In genomic region chr6:90787036-90787435, GRCm38 (mm10) we compare ENCODE assay signal across 8 mouse cellular contexts.
DNase-seq lines count a peak whose midpoint lies in the region; ATAC-seq and TF ChIP-seq lines count a peak whose summit lies in the region.

No protein-coding gene starts in this region.

- no peaks in the 10 kb centered on the region; the same call in 1 of the 2 replicates for H3K4me1 ChIP-seq in bone marrow, adult 2 months (ENCODE audit: control insufficient read depth, insufficient read depth, low read length)
- peaks cover 43% of the 10 kb centered on the region for H3K4me1 ChIP-seq in hindbrain, embryonic 16.5 days (ENCODE audit: control insufficient read depth, insufficient read depth, low read depth, low read length)
- H3K4me1 ChIP-seq in neural tube, embryonic 13.5 days (replicated peaks), result peaks cover 48% of the 10 kb centered on the region

- no peak for TF ChIP-seq POLR2A in bone marrow, adult 2 months (IDR thresholded peaks at IDR 0.05; ENCODE audit: borderline replicate concordance, control insufficient read depth, low read depth, low read length)

- no peak overlapping the region for H3K4me3 ChIP-seq in bone marrow, adult 2 months (replicated peaks; ENCODE audit: control insufficient read depth, low read depth, low read length)
- no peak overlapping the region for H3K4me3 ChIP-seq in hindbrain, embryonic 16.5 days (ENCODE audit: low read length)
- H3K4me3 ChIP-seq in neural tube, embryonic 13.5 days, result no peak overlapping the region

- TF ChIP-seq CTCF in bone marrow, adult 2 months (IDR thresholded peaks at IDR 0.05; ENCODE audit: control insufficient read depth, insufficient read depth, low read length), result 0 out of 2 replicates have a peak, but pooled peaks have one; percentile 3

- no peaks in the 10 kb centered on the region for H3K27me3 ChIP-seq in hindbrain, embryonic 16.5 days (replicated peaks; ENCODE audit: control insufficient read depth, insufficient read depth, low read length)
- no peaks in the 10 kb centered on the region for H3K27me3 ChIP-seq in neural tube, embryonic 13.5 days

- 8% methylated on average over 6 of the region's 6 CpGs for WGBS in bone marrow, adult 2 months
- 30% methylated on average over 6 of the region's 6 CpGs for WGBS in hindbrain, embryonic 16.5 days
- 42% methylated on average over 6 of the region's 6 CpGs for WGBS in neural tube, embryonic 13.5 days

- intact Hi-C loops in gastrocnemius, postnatal 36 days (cut with DNase I), result no loop called here
- intact Hi-C loops in heart, postnatal 25 days (cut with DNase I), result no loop called here

- peak overlapping the region; percentile 69; the same call in 1 of the 2 replicates for H3K27ac ChIP-seq in bone marrow, adult 2 months (ENCODE audit: control insufficient read depth, insufficient read depth, low read depth, low read length, poor library complexity)
- peak overlapping the region; percentile 60 for H3K27ac ChIP-seq in hindbrain, embryonic 16.5 days (ENCODE audit: low read depth, low read length)
- H3K27ac ChIP-seq in neural tube, embryonic 13.5 days (replicated peaks), result peak overlapping the region; percentile 77

- H3K36me3 ChIP-seq in hindbrain, embryonic 16.5 days (ENCODE audit: control insufficient read depth, insufficient read depth, low read length), result no peaks in the 10 kb centered on the region
- H3K36me3 ChIP-seq in neural tube, embryonic 13.5 days, result no peaks in the 10 kb centered on the region

- DNase-seq in kidney, postnatal 4 days, result peak; percentile 24 to 46
- no peak for DNase-seq in kidney, adult 9 months
- no peak for DNase-seq in c-Kit-positive CD71-positive TER-119-positive erythroid progenitor cells, embryonic 14.5 days (ENCODE audit: low spot score)
- DNase-seq in gastrocnemius, postnatal 36 days, result no peak
- DNase-seq in heart, postnatal 25 days (ENCODE audit: low spot score), result no peak

- no peak overlapping the region for H3K4me2 ChIP-seq in hindbrain, embryonic 16.5 days (ENCODE audit: low read length)
- no peak overlapping the region for H3K4me2 ChIP-seq in neural tube, embryonic 13.5 days

- ATAC-seq in hindbrain, embryonic 16.5 days, result no peak
- ATAC-seq in neural tube, embryonic 13.5 days (ENCODE audit: low read depth), result no peak

- H3K9ac ChIP-seq in hindbrain, embryonic 16.5 days (ENCODE audit: low read depth, low read length), result no peak overlapping the region
- no peak overlapping the region for H3K9ac ChIP-seq in neural tube, embryonic 13.5 days

- no peaks in the 10 kb centered on the region for H3K9me3 ChIP-seq in hindbrain, embryonic 16.5 days (ENCODE audit: control insufficient read depth, low read length)
- H3K9me3 ChIP-seq in neural tube, embryonic 13.5 days, result no peaks in the 10 kb centered on the region

Comparison
In these comparisons a context has a peak if more than half of its experiments do, and no peak if none do; other contexts are left out.
1. DNase-seq: peak in kidney, postnatal 4 days (2 of 2); none in kidney, adult 9 months (single experiment), c-Kit-positive CD71-positive TER-119-positive erythroid progenitor cells, embryonic 14.5 days (single experiment), gastrocnemius, postnatal 36 days (0 of 2) and heart, postnatal 25 days (single experiment).
2. Peak in every context shown above with its lines, with median percentiles within 50 percentile points of each other: H3K27ac ChIP-seq.